ENCODE assay signal across 30 mouse cellular contexts in genomic region chr10:119641011-119641410, GRCm38 (mm10).
DNase-seq lines count a peak whose midpoint lies in the region; ATAC-seq and TF ChIP-seq lines count a peak whose summit lies in the region.
"Had no signal": no experiment of that assay in that cellular context is flagged by ENCODE, and none has a peak within 500 bp of the region (broad histone marks: within the 10 kb centered on the region; RNA-seq: fewer than 3 reads in every experiment).

No protein-coding gene starts in this region.

- H3K36me3 ChIP-seq in forebrain, embryonic 12.5 days (replicated peaks) = no peaks in the 10 kb centered on the region
- no peaks in the 10 kb centered on the region for H3K36me3 ChIP-seq in forebrain, embryonic 13.5 days (ENCODE audit: poor library complexity, severe bottlenecking)
- no peaks in the 10 kb centered on the region for H3K36me3 ChIP-seq in hindbrain, embryonic 11.5 days (ENCODE audit: control insufficient read depth, insufficient read depth, low read length)
- H3K36me3 ChIP-seq: embryonic facial prominence, embryonic 15.5 days; heart, embryonic 13.5 days; kidney, embryonic 15.5 days; limb, embryonic 15.5 days had no signal

- no peak overlapping the region for H3K4me3 ChIP-seq in forebrain, embryonic 12.5 days (replicated peaks)
- no peak overlapping the region for H3K4me3 ChIP-seq in forebrain, embryonic 13.5 days
- no peak overlapping the region for H3K4me3 ChIP-seq in hindbrain, embryonic 11.5 days (ENCODE audit: low read depth, low read length)
- H3K4me3 ChIP-seq: embryonic facial prominence, embryonic 15.5 days; heart, adult 2 months; heart, embryonic 13.5 days; kidney, embryonic 15.5 days; left cerebral cortex, adult 2 months; limb, embryonic 15.5 days; megakaryocyte, embryonic 14.5 days; myocyte had no signal

- no peak overlapping the region for H3K27ac ChIP-seq in forebrain, embryonic 12.5 days
- H3K27ac ChIP-seq in forebrain, embryonic 13.5 days = no peak overlapping the region
- no peak overlapping the region for H3K27ac ChIP-seq in hindbrain, embryonic 11.5 days (ENCODE audit: low read depth, low read length)
- H3K27ac ChIP-seq: embryonic facial prominence, embryonic 15.5 days; heart, adult 2 months; heart, embryonic 13.5 days; kidney, embryonic 15.5 days; left cerebral cortex, adult 2 months; limb, embryonic 15.5 days; liver, embryonic 14.5 days had no signal

- intact Hi-C loops in left cerebral cortex, postnatal 36 days (cut with DNase I) = loop anchor here (10.0 kb wide), 1 partner anchor 186 kb away; the partner anchor contains the start of gene Grip1

- H3K9me3 ChIP-seq in forebrain, embryonic 12.5 days = no peaks in the 10 kb centered on the region
- no peaks in the 10 kb centered on the region for H3K9me3 ChIP-seq in forebrain, embryonic 13.5 days (replicated peaks)
- no peaks in the 10 kb centered on the region for H3K9me3 ChIP-seq in hindbrain, embryonic 11.5 days (ENCODE audit: control insufficient read depth, low read length)
- H3K9me3 ChIP-seq: embryonic facial prominence, embryonic 15.5 days; heart, embryonic 13.5 days; kidney, embryonic 15.5 days; limb, embryonic 15.5 days had no signal

- H3K4me1 ChIP-seq in forebrain, embryonic 12.5 days = peaks cover 21% of the 10 kb centered on the region
- peaks cover 11% of the 10 kb centered on the region for H3K4me1 ChIP-seq in forebrain, embryonic 13.5 days
- 0 out of 2 replicates have a peak, but pooled peaks cover 2% of the 10 kb centered on the region for H3K4me1 ChIP-seq in hindbrain, embryonic 11.5 days (replicated peaks; ENCODE audit: control insufficient read depth, insufficient read depth, low read length)
- H3K4me1 ChIP-seq: megakaryocyte, embryonic 14.5 days had no signal

- no peak for TF ChIP-seq POLR2A in brain, embryonic 14.5 days (IDR thresholded peaks at IDR 0.05; ENCODE audit: borderline replicate concordance, extremely low read depth, insufficient read depth, insufficient read length, poor library complexity, severe bottlenecking)

- peak; percentile 49 for ATAC-seq in forebrain, embryonic 12.5 days (ENCODE audit: low FRiP score)
- ATAC-seq in forebrain, embryonic 13.5 days = no peak
- ATAC-seq in hindbrain, embryonic 11.5 days (ENCODE audit: low FRiP score) = peak; percentile 60; the same call in 1 of the 2 replicates
- ATAC-seq in megakaryocyte-erythroid progenitor cell, adult 5-6 weeks (replicated peaks; ENCODE audit: low FRiP score, low TSS enrichment, poor library complexity, severe bottlenecking) = no peak

- H3K27me3 ChIP-seq in forebrain, embryonic 12.5 days = no peaks in the 10 kb centered on the region
- H3K27me3 ChIP-seq in forebrain, embryonic 13.5 days = no peaks in the 10 kb centered on the region
- no peaks in the 10 kb centered on the region for H3K27me3 ChIP-seq in hindbrain, embryonic 11.5 days (ENCODE audit: control insufficient read depth, insufficient read depth, low read length)
- H3K27me3 ChIP-seq: embryonic facial prominence, embryonic 15.5 days; heart, embryonic 13.5 days; kidney, embryonic 15.5 days; limb, embryonic 15.5 days; megakaryocyte, embryonic 14.5 days had no signal

- no peak overlapping the region for H3K9ac ChIP-seq in forebrain, embryonic 12.5 days
- H3K9ac ChIP-seq in forebrain, embryonic 13.5 days = no peak overlapping the region
- H3K9ac ChIP-seq in hindbrain, embryonic 11.5 days (ENCODE audit: low read depth, low read length) = no peak overlapping the region
- H3K9ac ChIP-seq: embryonic facial prominence, embryonic 15.5 days; forebrain, postnatal 0 days; heart, embryonic 13.5 days; kidney, embryonic 15.5 days; limb, embryonic 15.5 days; liver, embryonic 14.5 days; lung, embryonic 14.5 days had no signal

- H3K4me2 ChIP-seq in forebrain, embryonic 12.5 days = no peak overlapping the region
- no peak overlapping the region for H3K4me2 ChIP-seq in forebrain, embryonic 13.5 days
- no peak overlapping the region for H3K4me2 ChIP-seq in hindbrain, embryonic 11.5 days (replicated peaks; ENCODE audit: low read depth, low read length)
- H3K4me2 ChIP-seq: embryonic facial prominence, embryonic 15.5 days; heart, embryonic 13.5 days; kidney, embryonic 15.5 days; limb, embryonic 15.5 days; lung, embryonic 14.5 days had no signal

- TF ChIP-seq CTCF in brain, embryonic 14.5 days (IDR thresholded peaks at IDR 0.05; ENCODE audit: borderline replicate concordance, extremely low read depth, insufficient read depth, insufficient read length) = no peak

- 58% methylated on average over 12 of the region's 12 CpGs for WGBS in forebrain, embryonic 12.5 days
- WGBS in forebrain, embryonic 13.5 days = 58% methylated on average over 12 of the region's 12 CpGs
- WGBS in hindbrain, embryonic 11.5 days = 50% methylated on average over 12 of the region's 12 CpGs

- peak; percentile 35 for DNase-seq in brain, embryonic 14.5 days (ENCODE audit: low read depth)
- peak; percentile 60 for DNase-seq in hindbrain, embryonic 11.5 days (ENCODE audit: low spot score)
- DNase-seq in mesoderm, embryonic 11.5 days (ENCODE audit: low read depth, low spot score) = peak; percentile 34
- no peak for DNase-seq in left cerebral cortex, postnatal 36 days (ENCODE audit: low spot score in 2 of 2)
- no peak for DNase-seq in frontal cortex, postnatal 14 days (ENCODE audit: low spot score in 2 of 2)
- DNase-seq: adrenal gland, postnatal 36 days; cerebellum, adult 11 months; cerebellum, adult 9-11 months; gastrocnemius, postnatal 25 days; heart, adult 2 months; heart, postnatal 14 days; kidney, adult 11 months; kidney, postnatal 36 days; layer of hippocampus, adult 9-11 months; lung, postnatal 36 days; spleen, adult 18-20 months; thymus, postnatal 25 days had no signal

Comparison
In these comparisons a context has a peak if more than half of its experiments do, and no peak if none do; other contexts are left out.
1. ATAC-seq: peak in forebrain, embryonic 12.5 days (single experiment) and hindbrain, embryonic 11.5 days (single experiment); none in forebrain, embryonic 13.5 days (single experiment) and megakaryocyte-erythroid progenitor cell, adult 5-6 weeks (single experiment).
2. DNase-seq: peak in brain, embryonic 14.5 days (single experiment), hindbrain, embryonic 11.5 days (single experiment) and mesoderm, embryonic 11.5 days (single experiment); none in left cerebral cortex, postnatal 36 days (0 of 2) and frontal cortex, postnatal 14 days (0 of 2).